Mouse (Mus musculus) hindbrain, embryonic 14.5 days (tissue): ENCODE results near the gene Lbx1. TPM values are rescaled to one million over a fixed set of nuclear protein-coding genes. Genes with fewer than 3 reads are reported as not detected.

Source experiments
- ATAC-seq: fragments of 200-750 bp; cut with Nextera tagmentation; 2 replicates; pipeline ENCODE4 v1.8.0; 2017; ENCODE audit warnings: moderate number of reproducible peaks, mild to moderate bottlenecking, moderate TSS enrichment, moderate library complexity; ENCODE audit not compliant: low FRiP score
- DNase-seq: peaks from one replicate; pipeline ENCODE4 v3.0.0-alpha.2; 2015; ENCODE audit warnings: low spot score
- H3K27ac ChIP-seq: fragments of 300-500 bp; sonication (generic); 2 replicates; pipeline ENCODE4 v1.5.1; 2014; ENCODE audit warnings: mild to moderate bottlenecking, moderate library complexity
- H3K27me3 ChIP-seq: fragments of 300-500 bp; sonication (generic); 2 replicates; pipeline ENCODE4 v1.6.1; 2014; ENCODE audit warnings: mild to moderate bottlenecking, low read length, mixed read lengths; ENCODE audit not compliant: control insufficient read depth, insufficient read depth
- H3K36me3 ChIP-seq: fragments of 300-500 bp; sonication (generic); replicated peaks from 2 replicates; pipeline ENCODE4 v1.6.1; 2014; ENCODE audit not compliant: control insufficient read depth, insufficient read depth
- H3K4me1 ChIP-seq: fragments of 300-500 bp; sonication (generic); replicated peaks from 2 replicates; pipeline ENCODE4 v1.6.1; 2014; ENCODE audit warnings: antibody characterized with exemption, low read length, mixed read lengths; ENCODE audit not compliant: control insufficient read depth, insufficient read depth
- H3K4me2 ChIP-seq: fragments of 300-500 bp; sonication (generic); replicated peaks from 2 replicates; pipeline ENCODE4 v1.6.1; 2014; ENCODE audit warnings: mild to moderate bottlenecking, moderate library complexity
- H3K4me3 ChIP-seq: fragments of 300-500 bp; sonication (generic); replicated peaks from 2 replicates; pipeline ENCODE4 v1.5.1; 2014; ENCODE audit warnings: mild to moderate bottlenecking, low read length
- H3K9ac ChIP-seq: fragments of 300-500 bp; sonication (generic); 2 replicates; pipeline ENCODE4 v1.6.1; 2014
- H3K9me3 ChIP-seq: fragments of 300-500 bp; sonication (generic); 2 replicates; pipeline ENCODE4 v1.6.1; 2016; ENCODE audit warnings: low read length; ENCODE audit not compliant: control insufficient read depth
- WGBS: fragments of 180-500 bp; shearing (Covaris S2); extraction: QIAGEN DNeasy Blood & Tissue Kit; methylation state at CpG from one replicate; pipeline ENCODE4 v1.1.7; 2014; 5-methylcytosine and 5-hydroxymethylcytosine counted together
- polyA plus RNA-seq: library from polyadenylated mRNA; unstranded; fragments of >200 nt; fragmentation: Nextera tagmentation; extraction: Ambion mirVana; gene quantifications from 2 replicates; pipeline ENCODE4 v1.2.1, GENCODE M21; 2014

Lbx1 gene
- polyA plus RNA-seq, 1 experiment from 2014 or later = 20.4 TPM

- Histone ChIP-seq H3K9me3 (no peaks in the 10 kb centered on the region), H3K4me1 (peaks cover 5% of the 10 kb centered on the region; the same call in 1 of the 2 replicates), H3K27me3 (peaks cover 80% of the 10 kb centered on the region), H3K36me3 (no peaks in the 10 kb centered on the region), H3K4me3 (no peak overlapping the region), H3K4me2 (no peak overlapping the region; the same call in 1 of the 2 replicates), H3K9ac (no peak overlapping the region), H3K27ac (no peak overlapping the region)
- 2% methylated on average over 6 of the region's 6 CpGs for WGBS
- DNase-seq = no peak
- no peak for ATAC-seq
These were observed 11.4 kb downstream of the Lbx1 start for GRCm38 (mm10) chr19:45224286-45224559.

GRCm38 (mm10) chr19:45223413-45224285 lies 12.0 kb downstream of the Lbx1 start:
- Histone ChIP-seq H3K9ac (no peak overlapping the region), H3K9me3 (no peaks in the 10 kb centered on the region), H3K4me2 (peak overlapping the region; percentile 36), H3K27me3 (peaks cover 82% of the 10 kb centered on the region), H3K4me3 (no peak overlapping the region), H3K36me3 (no peaks in the 10 kb centered on the region), H3K4me1 (peaks cover 5% of the 10 kb centered on the region; the same call in 1 of the 2 replicates), H3K27ac (peak overlapping the region; percentile 27; the same call in 1 of the 2 replicates)
- DNase-seq (no peak), ATAC-seq (no peak)
- 2% methylated on average over 49 of the region's 49 CpGs for WGBS

GRCm38 (mm10) chr19:45222141-45222782 lies 13.3 kb downstream of the Lbx1 start:
- no peak for DNase-seq
- H3K4me1 ChIP-seq = peaks cover 5% of the 10 kb centered on the region; the same call in 1 of the 2 replicates
- H3K9me3 ChIP-seq = no peaks in the 10 kb centered on the region
- peaks cover 78% of the 10 kb centered on the region for H3K27me3 ChIP-seq
- no peak overlapping the region for H3K4me2 ChIP-seq
- no peak overlapping the region for H3K4me3 ChIP-seq
- H3K9ac ChIP-seq = no peak overlapping the region
- no peak for ATAC-seq
- H3K36me3 ChIP-seq = no peaks in the 10 kb centered on the region
- WGBS = 3% methylated on average over 17 of the region's 17 CpGs
- H3K27ac ChIP-seq = no peak overlapping the region

- Histone ChIP-seq H3K9me3 (no peaks in the 10 kb centered on the region), H3K27ac (no peak overlapping the region), H3K9ac (no peak overlapping the region), H3K4me2 (peak overlapping the region; percentile 54), H3K36me3 (no peaks in the 10 kb centered on the region), H3K4me1 (peaks cover 5% of the 10 kb centered on the region; the same call in 1 of the 2 replicates), H3K4me3 (peak overlapping the region; percentile 7), H3K27me3 (peaks cover 70% of the 10 kb centered on the region)
- ATAC-seq (no peak), DNase-seq (no peak)
- WGBS = 2% methylated on average over 9 of the region's 9 CpGs
These were observed 14.2 kb downstream of the Lbx1 start for GRCm38 (mm10) chr19:45221458-45221783.

- 2% methylated on average over 29 of the region's 29 CpGs for WGBS
- Histone ChIP-seq H3K9me3 (no peaks in the 10 kb centered on the region), H3K27ac (no peak overlapping the region), H3K4me1 (peaks cover 5% of the 10 kb centered on the region; the same call in 1 of the 2 replicates), H3K36me3 (no peaks in the 10 kb centered on the region), H3K9ac (peak overlapping the region; percentile 35), H3K4me2 (peak overlapping the region; percentile 54), H3K27me3 (peaks cover 64% of the 10 kb centered on the region), H3K4me3 (peak overlapping the region; percentile 17; the same call in 1 of the 2 replicates)
- DNase-seq (peak; percentile 91), ATAC-seq (peak; percentile 68)
These were observed 14.8 kb downstream of the Lbx1 start for GRCm38 (mm10) chr19:45220593-45221457.

- WGBS = 2% methylated on average over 9 of the region's 9 CpGs
- no peak for DNase-seq
- H3K4me3 ChIP-seq = no peak overlapping the region
- no peaks in the 10 kb centered on the region; the same call in 1 of the 2 replicates for H3K4me1 ChIP-seq
- no peaks in the 10 kb centered on the region for H3K9me3 ChIP-seq
- no peak overlapping the region for H3K27ac ChIP-seq
- H3K36me3 ChIP-seq = no peaks in the 10 kb centered on the region
- H3K27me3 ChIP-seq = peaks cover 25% of the 10 kb centered on the region
- no peak overlapping the region for H3K9ac ChIP-seq
- H3K4me2 ChIP-seq = no peak overlapping the region
- ATAC-seq = peak; percentile 46; the same call in 1 of the 2 replicates
These were observed 19.4 kb downstream of the Lbx1 start for GRCm38 (mm10) chr19:45216240-45216639.

- H3K4me1 ChIP-seq = no peaks in the 10 kb centered on the region
- H3K36me3 ChIP-seq = no peaks in the 10 kb centered on the region
- no peak overlapping the region for H3K4me3 ChIP-seq
- H3K27me3 ChIP-seq = peaks cover 24% of the 10 kb centered on the region
- ATAC-seq (no peak), DNase-seq (no peak)
- H3K27ac ChIP-seq = no peak overlapping the region
- H3K9ac ChIP-seq = no peak overlapping the region
- no peaks in the 10 kb centered on the region for H3K9me3 ChIP-seq
- WGBS = 82% methylated on average over 4 of the region's 4 CpGs
- no peak overlapping the region for H3K4me2 ChIP-seq
These were observed 20.2 kb downstream of the Lbx1 start for GRCm38 (mm10) chr19:45215431-45215830.

GRCm38 (mm10) chr19:45209776-45210422 lies 25.7 kb downstream of the Lbx1 start:
- Histone ChIP-seq H3K4me1 (no peaks in the 10 kb centered on the region), H3K27ac (no peak overlapping the region), H3K4me3 (no peak overlapping the region), H3K4me2 (no peak overlapping the region), H3K9ac (no peak overlapping the region), H3K27me3 (peaks cover 27% of the 10 kb centered on the region), H3K9me3 (no peaks in the 10 kb centered on the region), H3K36me3 (no peaks in the 10 kb centered on the region)
- ATAC-seq (no peak), DNase-seq (no peak)
- 85% methylated on average over 14 of the region's 14 CpGs for WGBS
